Mouse (Mus musculus) thymus, postnatal 14 days (tissue): ENCODE measurements around the gene Smad1.

Source experiments
- DNase-seq: peaks from one replicate; pipeline ENCODE4 v3.0.0; 2021

Gene Smad1

DNA sequence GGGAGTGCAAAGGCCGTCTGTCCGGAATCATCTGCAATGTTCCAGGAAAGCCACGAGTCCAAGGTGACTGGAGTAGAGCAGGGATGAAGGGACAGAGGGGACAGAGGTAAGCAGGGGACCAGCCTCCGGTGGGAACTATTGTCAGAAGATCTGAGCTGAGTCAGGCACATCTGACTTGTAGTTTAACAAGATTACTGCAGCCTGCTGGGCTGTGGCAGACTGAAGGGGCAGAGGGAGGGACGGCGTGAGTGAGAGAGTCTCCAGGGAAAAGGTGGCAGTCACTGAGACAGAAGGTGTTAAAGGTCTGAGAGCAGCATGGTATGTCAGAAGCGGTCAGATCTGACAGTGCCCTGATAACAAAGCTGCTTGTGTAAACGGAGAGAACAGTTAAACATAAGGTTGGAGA lies 16.5 kb downstream of the Smad1 start:
- DNase-seq: no peak

DNA sequence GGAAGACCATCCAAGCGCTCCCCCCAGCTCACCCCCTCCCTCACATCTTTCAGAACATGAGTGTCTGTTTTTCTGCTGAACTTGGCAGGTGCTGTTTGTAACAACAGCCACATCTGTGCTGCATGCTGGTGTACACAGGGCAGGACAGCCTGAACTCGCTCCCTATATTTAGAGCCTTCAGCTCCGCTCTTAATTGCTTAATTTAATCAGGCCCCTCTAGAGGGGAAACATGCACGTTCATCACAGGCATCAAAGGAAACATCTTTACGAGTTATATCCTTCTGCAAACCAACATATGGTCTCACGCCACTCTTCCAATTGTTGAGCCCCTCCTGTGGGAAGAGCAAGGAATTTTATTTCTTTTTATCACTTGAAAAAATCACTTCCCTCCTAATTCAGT lies 17.5 kb downstream of the Smad1 start:
- no peak for DNase-seq

DNA sequence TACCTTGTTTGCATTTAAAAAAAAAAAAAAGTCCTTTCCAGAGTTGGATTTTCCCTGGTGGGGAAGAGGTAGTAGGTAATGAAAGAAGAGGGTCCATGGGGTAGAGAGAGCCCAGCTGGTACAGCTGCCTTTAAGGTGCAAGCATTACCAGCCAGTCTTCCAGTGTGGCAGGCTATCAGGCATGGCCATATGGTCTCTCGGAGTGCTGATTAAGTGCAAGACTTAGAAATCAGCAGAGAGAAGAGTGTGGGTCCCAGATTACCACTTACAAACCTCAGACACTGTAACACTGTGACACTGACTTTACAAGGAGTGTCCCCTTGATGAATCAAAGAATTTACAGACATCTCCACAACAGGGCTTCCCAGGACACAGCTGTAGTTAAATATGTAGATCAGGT lies 18.9 kb downstream of the Smad1 start:
- no peak for DNase-seq

- no peak for DNase-seq
These were observed 19.3 kb downstream of the Smad1 start for GRCm38 (mm10) chr8:79379971-79380370.

- no peak for DNase-seq
These were observed 22.7 kb downstream of the Smad1 start for GRCm38 (mm10) chr8:79376648-79377047.

- DNase-seq: no peak
These were observed 23.6 kb downstream of the Smad1 start for GRCm38 (mm10) chr8:79375775-79376123.

- DNase-seq: no peak
These were observed 24.1 kb downstream of the Smad1 start for GRCm38 (mm10) chr8:79375074-79375774.

DNA sequence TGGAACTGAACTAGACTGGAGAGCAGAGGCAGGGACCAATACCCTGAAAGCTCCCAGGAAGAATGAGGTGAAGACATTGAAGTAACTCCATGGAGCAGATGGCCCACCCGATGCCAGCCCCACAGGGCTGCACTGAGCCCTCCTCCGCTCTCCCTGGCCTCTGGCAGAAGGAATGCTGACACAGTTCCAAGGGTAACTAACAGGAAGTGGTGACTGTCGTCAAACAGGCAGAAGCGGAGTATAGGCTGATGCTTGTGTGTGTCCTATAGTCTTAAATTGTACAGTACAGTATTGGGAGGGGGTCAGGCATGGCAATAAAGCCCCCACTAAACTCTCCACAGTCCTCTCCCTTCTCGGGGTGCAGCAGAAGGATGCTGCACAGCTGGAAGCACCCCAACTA lies 24.9 kb downstream of the Smad1 start:
- DNase-seq: no peak

DNA sequence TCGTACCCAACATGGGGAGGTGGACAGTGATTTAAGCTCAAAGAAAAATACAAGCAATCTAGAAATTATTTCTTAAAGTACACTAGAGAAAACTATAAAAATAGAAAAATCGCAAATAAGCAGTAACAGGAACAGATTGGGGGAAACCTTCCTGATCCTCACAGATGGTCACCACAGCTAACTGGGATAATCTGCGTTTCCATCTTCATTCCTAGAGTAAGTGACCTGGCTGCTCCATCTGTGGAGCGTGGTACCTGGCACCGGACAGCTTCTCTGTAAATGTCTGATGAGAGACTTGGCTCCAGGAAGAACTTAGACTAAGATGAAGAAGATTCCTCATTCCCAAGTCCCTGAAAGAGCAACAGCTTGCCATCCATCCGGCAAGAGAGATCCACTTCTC lies 25.8 kb downstream of the Smad1 start:
- no peak for DNase-seq

- DNase-seq: no peak
These were observed 26.4 kb downstream of the Smad1 start for GRCm38 (mm10) chr8:79372960-79373359.

GRCm38 (mm10) chr8:79372521-79372920 lies 26.8 kb downstream of the Smad1 start:
- DNase-seq: no peak

DNA sequence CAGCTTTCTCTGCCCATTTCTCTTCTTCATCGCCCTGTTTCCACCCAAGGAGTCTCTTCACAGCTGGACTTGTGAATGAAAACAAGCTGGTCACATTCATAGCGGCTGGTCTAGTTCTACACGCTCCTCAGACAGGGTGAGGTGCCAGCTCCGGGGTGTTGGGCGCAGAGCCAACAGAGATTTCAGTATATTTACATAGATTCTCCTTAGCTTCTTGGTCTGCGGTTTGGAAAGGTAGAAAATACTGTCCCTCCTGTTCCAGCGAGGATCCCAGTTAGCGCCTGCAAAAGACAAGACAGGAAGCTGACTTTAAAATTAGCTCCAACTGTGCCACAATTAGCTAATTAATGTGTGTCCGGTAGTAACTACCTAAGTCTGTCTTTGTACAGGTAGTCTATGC lies 27.2 kb downstream of the Smad1 start:
- DNase-seq: no peak

GRCm38 (mm10) chr8:79370646-79371290 lies 28.6 kb downstream of the Smad1 start:
- no peak for DNase-seq

DNA sequence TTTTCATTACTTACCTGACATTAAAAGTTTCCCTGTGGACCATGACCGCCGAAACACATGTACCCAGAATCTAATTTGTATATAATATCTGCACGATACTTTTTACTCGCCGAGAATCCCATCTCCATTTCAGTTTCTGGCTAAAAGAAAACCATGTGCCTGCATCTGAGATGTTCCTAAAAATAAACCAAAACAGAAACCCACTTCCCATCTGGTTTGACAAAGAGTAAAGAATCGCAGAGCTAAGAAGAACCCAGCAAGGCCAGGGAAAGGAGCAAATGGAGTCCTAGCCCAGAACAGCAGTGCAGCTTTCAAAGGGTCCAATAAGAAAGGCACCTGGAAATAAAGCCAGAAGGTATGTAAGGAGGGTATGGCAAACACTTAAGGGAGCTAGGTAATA lies 30.2 kb downstream of the Smad1 start:
- no peak for DNase-seq

DNA sequence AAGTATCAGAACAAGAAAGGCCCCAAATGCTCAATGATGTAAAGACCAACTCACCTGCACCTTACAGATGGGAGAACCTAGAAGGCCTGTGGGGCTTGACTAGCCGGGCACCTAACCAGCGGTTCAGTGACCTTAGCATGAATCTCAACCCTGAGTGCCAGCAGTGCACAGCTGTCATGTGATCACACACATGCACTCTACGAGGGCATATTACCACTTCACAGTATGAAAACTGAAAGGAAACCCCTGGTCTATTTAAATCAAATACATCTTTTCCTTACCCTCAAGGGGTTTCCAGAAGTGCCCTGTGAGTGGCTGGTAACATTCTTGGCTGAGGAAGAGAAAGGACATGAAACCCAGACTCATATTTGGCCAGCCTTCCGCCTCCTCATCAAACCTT lies 31.4 kb downstream of the Smad1 start:
- no peak for DNase-seq

DNA sequence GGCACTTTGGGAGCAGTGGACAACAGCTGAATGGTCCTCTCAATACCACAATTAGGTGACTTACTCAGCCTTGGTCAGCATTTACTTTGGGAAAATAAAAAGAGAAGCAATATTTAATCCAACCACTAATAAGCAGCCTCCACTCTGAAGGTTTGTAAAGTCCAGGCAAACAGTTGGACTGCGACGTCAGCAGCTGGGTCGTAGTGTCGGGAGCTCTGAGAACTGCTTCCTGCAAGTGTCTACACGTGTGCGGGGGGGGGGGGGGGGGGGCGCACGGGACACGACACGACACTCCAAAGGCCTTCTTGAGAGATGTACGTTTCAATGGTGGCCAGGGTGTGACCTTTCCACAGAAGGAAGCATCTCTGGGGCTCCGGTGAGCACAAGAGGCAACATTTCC lies 32.0 kb downstream of the Smad1 start:
- DNase-seq: no peak

- DNase-seq: no peak
These were observed 33.1 kb downstream of the Smad1 start for GRCm38 (mm10) chr8:79366227-79366626.

DNA sequence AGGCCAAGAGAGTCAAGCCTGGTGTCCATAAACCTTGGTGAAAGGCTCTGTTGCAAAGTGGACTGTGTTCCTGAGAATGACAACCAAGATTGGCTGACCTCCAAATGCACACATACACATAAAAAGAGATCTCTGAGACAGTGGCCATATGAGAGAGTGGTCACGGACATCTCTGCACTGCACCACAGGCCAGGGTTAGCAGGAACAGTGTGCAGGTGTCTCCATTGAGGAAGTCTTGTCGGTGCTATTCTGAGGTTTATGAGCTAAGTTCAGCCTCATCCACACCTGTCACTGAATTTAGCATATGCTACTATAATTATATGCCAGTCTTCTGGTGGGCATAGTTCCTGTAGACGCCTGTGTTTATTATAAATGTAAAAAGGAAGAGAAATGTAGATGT lies 33.6 kb downstream of the Smad1 start:
- no peak for DNase-seq

GRCm38 (mm10) chr8:79364806-79365205 lies 34.5 kb downstream of the Smad1 start:
- no peak for DNase-seq

DNA sequence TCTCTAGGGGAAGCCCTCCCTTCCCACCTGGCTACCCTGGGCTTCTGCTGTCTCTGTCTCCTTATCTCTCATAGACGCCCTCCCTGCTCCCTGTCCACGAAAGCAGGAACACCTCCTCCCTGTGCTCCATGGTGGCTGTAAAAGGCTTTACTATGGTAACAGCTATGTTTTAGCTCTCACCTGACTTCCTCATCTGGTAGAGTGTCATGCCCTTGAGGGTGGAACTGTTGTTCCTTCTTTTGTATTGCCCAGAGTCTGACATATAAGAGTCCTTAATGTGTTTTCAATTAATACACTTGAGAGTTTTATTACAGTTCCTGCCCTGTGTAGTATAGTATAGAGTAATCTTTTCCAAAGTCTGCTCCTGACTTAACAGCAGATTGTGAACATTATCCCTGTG lies 36.9 kb downstream of the Smad1 start:
- DNase-seq: no peak

GRCm38 (mm10) chr8:79360774-79361527 lies 38.4 kb downstream of the Smad1 start:
- DNase-seq: no peak

DNA sequence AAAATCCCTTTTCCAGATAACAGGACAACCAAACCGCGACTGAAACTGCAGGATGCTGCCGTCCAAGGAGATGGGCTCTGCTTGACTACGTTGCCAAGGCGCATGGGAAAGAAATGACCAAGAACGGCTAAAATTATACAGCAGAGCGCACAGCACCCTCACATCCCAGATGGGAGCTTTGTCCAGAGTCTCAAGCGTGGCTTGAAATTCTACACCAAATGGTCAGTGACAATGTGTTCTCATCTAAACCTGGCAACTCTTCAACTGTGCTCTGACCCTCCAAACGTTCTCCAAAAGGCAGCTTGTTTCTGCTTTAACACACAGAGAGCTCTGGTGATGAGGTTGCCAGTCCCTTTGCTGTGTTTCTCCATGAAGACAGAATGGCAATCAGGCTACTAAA lies 39.0 kb downstream of the Smad1 start:
- no peak for DNase-seq

GRCm38 (mm10) chr8:79355721-79356434 lies 43.4 kb downstream of the Smad1 start:
- DNase-seq: no peak

GRCm38 (mm10) chr8:79354009-79354408 lies 45.3 kb downstream of the Smad1 start:
- DNase-seq: no peak
